In genomic region chr9:71216996-71217792, GRCm38 (mm10) we compare ENCODE assay signal across 10 mouse cellular contexts. TPM values are rescaled to one million over a fixed set of nuclear protein-coding genes. Genes with fewer than 3 reads are reported as not detected.
DNase-seq lines count a peak whose midpoint lies in the region; ATAC-seq and TF ChIP-seq lines count a peak whose summit lies in the region.
"Had no signal": no experiment of that assay in that cellular context is flagged by ENCODE, and none has a peak within 500 bp of the region (broad histone marks: within the 10 kb centered on the region; RNA-seq: fewer than 3 reads in every experiment).

No protein-coding gene starts in this region.

- peaks cover 56% of the 10 kb centered on the region for H3K27me3 ChIP-seq in forebrain, postnatal 0 days (ENCODE audit: insufficient read depth, low read length)
- peaks cover 72% of the 10 kb centered on the region for H3K27me3 ChIP-seq in forebrain, embryonic 12.5 days
- H3K27me3 ChIP-seq in midbrain, embryonic 14.5 days (ENCODE audit: control insufficient read depth, insufficient read depth, low read length), result peaks cover 52% of the 10 kb centered on the region
- H3K27me3 ChIP-seq in midbrain, embryonic 10.5 days (ENCODE audit: low read depth, poor library complexity, severe bottlenecking), result peaks cover 77% of the 10 kb centered on the region
- peaks cover 40% of the 10 kb centered on the region for H3K27me3 ChIP-seq in intestine, embryonic 14.5 days (replicated peaks; ENCODE audit: control insufficient read depth, insufficient read depth, low read length)
- no peaks in the 10 kb centered on the region; the same call in 1 of the 2 replicates for H3K27me3 ChIP-seq in stomach, postnatal 0 days (ENCODE audit: control insufficient read depth, insufficient read depth, low read length)

- 3% methylated on average over 20 of the region's 20 CpGs for WGBS in forebrain, postnatal 0 days
- 1% methylated on average over 20 of the region's 20 CpGs for WGBS in forebrain, embryonic 12.5 days
- WGBS in midbrain, embryonic 14.5 days, result 3% methylated on average over 20 of the region's 20 CpGs
- WGBS in midbrain, embryonic 10.5 days, result 2% methylated on average over 20 of the region's 20 CpGs
- 3% methylated on average over 20 of the region's 20 CpGs for WGBS in intestine, embryonic 14.5 days
- WGBS in stomach, postnatal 0 days, result 26% methylated on average over 20 of the region's 20 CpGs

- peak; percentile 79 for DNase-seq in forebrain, postnatal 0 days
- DNase-seq in midbrain, embryonic 14.5 days, result peak; percentile 68
- no peak for DNase-seq in midbrain, embryonic 10.5 days (ENCODE audit: low spot score)
- DNase-seq in intestine, embryonic 14.5 days (ENCODE audit: low spot score), result no peak
- no peak for DNase-seq in stomach, postnatal 0 days (ENCODE audit: low spot score)
- no peak for DNase-seq in layer of hippocampus, adult 18-20 months (ENCODE audit: low spot score in 2 of 2)
- no peak for DNase-seq in layer of hippocampus, adult 11-12 months (ENCODE audit: low spot score)
- DNase-seq: thymus, adult 2 months had no signal

- TF ChIP-seq CTCF in forebrain, postnatal 0 days (IDR thresholded peaks at IDR 0.05; ENCODE audit: low read depth), result no peak
- no peak for TF ChIP-seq CTCF in stomach, postnatal 0 days (IDR thresholded peaks at IDR 0.05; ENCODE audit: low read depth)

- no peak for ATAC-seq in forebrain, postnatal 0 days
- ATAC-seq in forebrain, embryonic 12.5 days (ENCODE audit: low FRiP score), result no peak
- no peak for ATAC-seq in midbrain, embryonic 14.5 days (ENCODE audit: low FRiP score, low TSS enrichment)
- ATAC-seq in intestine, embryonic 14.5 days (replicated peaks; ENCODE audit: low FRiP score, low TSS enrichment, low read depth), result no peak
- ATAC-seq in stomach, postnatal 0 days (ENCODE audit: low FRiP score, low TSS enrichment), result no peak

- TF ChIP-seq EP300 in stomach, postnatal 0 days (optimal IDR thresholded peaks at IDR 0.05), result no peak

- H3K27ac ChIP-seq in forebrain, postnatal 0 days (ENCODE audit: low read depth, low read length), result no peak overlapping the region
- no peak overlapping the region for H3K27ac ChIP-seq in forebrain, embryonic 12.5 days
- no peak overlapping the region for H3K27ac ChIP-seq in midbrain, embryonic 14.5 days (replicated peaks; ENCODE audit: low read depth, low read length)
- H3K27ac ChIP-seq in midbrain, embryonic 10.5 days (replicated peaks), result no peak overlapping the region
- H3K27ac ChIP-seq in intestine, embryonic 14.5 days (ENCODE audit: low read depth), result no peak overlapping the region
- H3K27ac ChIP-seq in stomach, postnatal 0 days (replicated peaks), result no peak overlapping the region
- H3K27ac ChIP-seq: hindbrain, embryonic 15.5 days had no signal

- H3K4me1 ChIP-seq in forebrain, postnatal 0 days (ENCODE audit: insufficient read depth), result no peaks in the 10 kb centered on the region
- H3K4me1 ChIP-seq in forebrain, embryonic 12.5 days, result peaks cover 21% of the 10 kb centered on the region
- peaks cover 10% of the 10 kb centered on the region for H3K4me1 ChIP-seq in midbrain, embryonic 14.5 days (ENCODE audit: control insufficient read depth, insufficient read depth, low read length)
- H3K4me1 ChIP-seq in midbrain, embryonic 10.5 days, result peaks cover 16% of the 10 kb centered on the region
- peaks cover 13% of the 10 kb centered on the region; the same call in 1 of the 2 replicates for H3K4me1 ChIP-seq in intestine, embryonic 14.5 days (replicated peaks; ENCODE audit: control insufficient read depth, insufficient read depth, low read length)
- H3K4me1 ChIP-seq in stomach, postnatal 0 days (replicated peaks; ENCODE audit: control insufficient read depth, insufficient read depth), result no peaks in the 10 kb centered on the region

- no peak overlapping the region for H3K9ac ChIP-seq in forebrain, postnatal 0 days
- H3K9ac ChIP-seq in forebrain, embryonic 12.5 days, result no peak overlapping the region
- no peak overlapping the region for H3K9ac ChIP-seq in midbrain, embryonic 14.5 days (replicated peaks; ENCODE audit: low read length)
- H3K9ac ChIP-seq in intestine, embryonic 14.5 days (ENCODE audit: low read length), result peak overlapping the region; percentile 44
- H3K9ac ChIP-seq in stomach, postnatal 0 days (ENCODE audit: low read length), result no peak overlapping the region; the same call in 1 of the 2 replicates
- H3K9ac ChIP-seq: hindbrain, embryonic 15.5 days had no signal

- no peaks in the 10 kb centered on the region for H3K9me3 ChIP-seq in forebrain, postnatal 0 days (ENCODE audit: low read length)
- H3K9me3 ChIP-seq in forebrain, embryonic 12.5 days, result no peaks in the 10 kb centered on the region
- no peaks in the 10 kb centered on the region for H3K9me3 ChIP-seq in midbrain, embryonic 14.5 days (ENCODE audit: control insufficient read depth, low read length)
- no peaks in the 10 kb centered on the region for H3K9me3 ChIP-seq in midbrain, embryonic 10.5 days (replicated peaks)
- no peaks in the 10 kb centered on the region; the same call in 1 of the 2 replicates for H3K9me3 ChIP-seq in intestine, embryonic 14.5 days (ENCODE audit: control insufficient read depth, low read length)
- H3K9me3 ChIP-seq in stomach, postnatal 0 days (ENCODE audit: control insufficient read depth, low read length), result no peaks in the 10 kb centered on the region
- H3K9me3 ChIP-seq: hindbrain, embryonic 15.5 days had no signal

- H3K36me3 ChIP-seq in forebrain, postnatal 0 days (ENCODE audit: insufficient read depth), result no peaks in the 10 kb centered on the region
- no peaks in the 10 kb centered on the region for H3K36me3 ChIP-seq in forebrain, embryonic 12.5 days (replicated peaks)
- no peaks in the 10 kb centered on the region for H3K36me3 ChIP-seq in midbrain, embryonic 14.5 days (ENCODE audit: control insufficient read depth, insufficient read depth, low read length)
- no peaks in the 10 kb centered on the region for H3K36me3 ChIP-seq in midbrain, embryonic 10.5 days
- H3K36me3 ChIP-seq in intestine, embryonic 14.5 days (ENCODE audit: control insufficient read depth, insufficient read depth, low read length), result no peaks in the 10 kb centered on the region
- no peaks in the 10 kb centered on the region for H3K36me3 ChIP-seq in stomach, postnatal 0 days (ENCODE audit: control insufficient read depth, insufficient read depth, low read length)
- H3K36me3 ChIP-seq: hindbrain, embryonic 15.5 days had no signal

- no peak overlapping the region for H3K4me3 ChIP-seq in forebrain, postnatal 0 days (ENCODE audit: low read depth, low read length)
- no peak overlapping the region for H3K4me3 ChIP-seq in forebrain, embryonic 12.5 days (replicated peaks)
- no peak overlapping the region for H3K4me3 ChIP-seq in midbrain, embryonic 14.5 days (replicated peaks; ENCODE audit: low read depth, low read length)
- H3K4me3 ChIP-seq in midbrain, embryonic 10.5 days, result no peak overlapping the region
- H3K4me3 ChIP-seq in intestine, embryonic 14.5 days (ENCODE audit: low read depth, low read length), result peak overlapping the region; percentile 50
- peak overlapping the region; percentile 53 for H3K4me3 ChIP-seq in stomach, postnatal 0 days (ENCODE audit: low read depth, low read length)

- no peak overlapping the region for H3K4me2 ChIP-seq in forebrain, postnatal 0 days (ENCODE audit: low read depth)
- no peak overlapping the region for H3K4me2 ChIP-seq in forebrain, embryonic 12.5 days
- H3K4me2 ChIP-seq in midbrain, embryonic 14.5 days (ENCODE audit: low read length), result no peak overlapping the region
- H3K4me2 ChIP-seq in intestine, embryonic 14.5 days (ENCODE audit: low read length), result peak overlapping the region; percentile 67
- H3K4me2 ChIP-seq in stomach, postnatal 0 days (replicated peaks; ENCODE audit: low read depth), result peak overlapping the region; percentile 70

RNA-seq across cellular contexts. Expression of gene Aldh1a2, which starts 1.6 kb away (rescaled TPM):
- 19.2 and 26.9 TPM in 2 replicates for total RNA-seq in forebrain, postnatal 0 days (2014; rRNA removed)
- polyA plus RNA-seq in forebrain, postnatal 0 days (2015; fragmentation: Nextera tagmentation; extraction: Ambion mirVana), result 22.9 and 23.3 TPM in 2 replicates
- 5.7 TPM in 2 replicates for polyA plus RNA-seq in forebrain, embryonic 12.5 days (2016; fragmentation: Nextera tagmentation; extraction: Ambion mirVana)
- 0.36 and 16.0 TPM in 2 replicates for polyA plus RNA-seq in midbrain, embryonic 14.5 days (2014; fragmentation: Nextera tagmentation; extraction: Ambion mirVana)
- 0.57 and 0.81 TPM in 2 replicates for polyA plus RNA-seq in midbrain, embryonic 10.5 days (2016; fragmentation: Nextera tagmentation; extraction: Ambion mirVana)
- 123 and 139 TPM in 2 replicates for polyA plus RNA-seq in intestine, embryonic 14.5 days (2014; fragmentation: Nextera tagmentation; extraction: Ambion mirVana)
- polyA plus RNA-seq in stomach, postnatal 0 days (2015; fragmentation: Nextera tagmentation; extraction: Ambion mirVana), result 45.2 and 47.2 TPM in 2 replicates
- 1 to 10 TPM; 5.4 to 5.6 TPM for total RNA-seq in layer of hippocampus, adult 18-20 months (2021)

RNA-seq across cellular contexts. Expression of gene Aqp9, which starts 48.7 kb away (rescaled TPM):
- total RNA-seq in forebrain, postnatal 0 days (2014; rRNA removed), result 0.48 and 0.62 TPM in 2 replicates
- 1.2 and 2.3 TPM in 2 replicates for polyA plus RNA-seq in forebrain, postnatal 0 days (2015; fragmentation: Nextera tagmentation; extraction: Ambion mirVana)
- polyA plus RNA-seq in forebrain, embryonic 12.5 days (2016; fragmentation: Nextera tagmentation; extraction: Ambion mirVana), result 0.08 and 0.93 TPM in 2 replicates
- 0.42 and 0.61 TPM in 2 replicates for polyA plus RNA-seq in midbrain, embryonic 14.5 days (2014; fragmentation: Nextera tagmentation; extraction: Ambion mirVana)
- polyA plus RNA-seq in midbrain, embryonic 10.5 days (2016; fragmentation: Nextera tagmentation; extraction: Ambion mirVana), result 0.05 and 0.14 TPM in 2 replicates
- 0.26 and 0.38 TPM in 2 replicates for polyA plus RNA-seq in intestine, embryonic 14.5 days (2014; fragmentation: Nextera tagmentation; extraction: Ambion mirVana)
- 2.1 and 2.8 TPM in 2 replicates for polyA plus RNA-seq in stomach, postnatal 0 days (2015; fragmentation: Nextera tagmentation; extraction: Ambion mirVana)
- total RNA-seq in layer of hippocampus, adult 18-20 months (2021), result 1 to 10 TPM; 2.6 to 3.4 TPM

Comparison
In these comparisons a context has a peak if more than half of its experiments do, and no peak if none do; other contexts are left out.
1. DNase-seq: peak in forebrain, postnatal 0 days (single experiment) and midbrain, embryonic 14.5 days (single experiment); none in midbrain, embryonic 10.5 days (single experiment), intestine, embryonic 14.5 days (single experiment), stomach, postnatal 0 days (single experiment), layer of hippocampus, adult 18-20 months (0 of 2) and layer of hippocampus, adult 11-12 months (single experiment).
2. H3K4me2 ChIP-seq: peak in intestine, embryonic 14.5 days (single experiment) and stomach, postnatal 0 days (single experiment); none in forebrain, postnatal 0 days (single experiment), forebrain, embryonic 12.5 days (single experiment) and midbrain, embryonic 14.5 days (single experiment).
3. H3K4me3 ChIP-seq: peak in intestine, embryonic 14.5 days (single experiment) and stomach, postnatal 0 days (single experiment); none in forebrain, postnatal 0 days (single experiment), forebrain, embryonic 12.5 days (single experiment), midbrain, embryonic 14.5 days (single experiment) and midbrain, embryonic 10.5 days (single experiment).